Mouse (Mus musculus) lung, postnatal 0 days (tissue): Measurements from ENCODE around the gene Fscn1.

Source experiments
- CTCF ChIP-seq: IDR thresholded peaks from 2 replicates; pipeline ENCODE4 v1.5.1; 2016; ENCODE audit warnings: antibody characterized with exemption, mild to moderate bottlenecking
- EP300 ChIP-seq: IDR thresholded peaks from 2 replicates; pipeline ENCODE4 v1.6.1; 2016; ENCODE audit warnings: antibody characterized with exemption, mild to moderate bottlenecking, control low read depth

DNA sequence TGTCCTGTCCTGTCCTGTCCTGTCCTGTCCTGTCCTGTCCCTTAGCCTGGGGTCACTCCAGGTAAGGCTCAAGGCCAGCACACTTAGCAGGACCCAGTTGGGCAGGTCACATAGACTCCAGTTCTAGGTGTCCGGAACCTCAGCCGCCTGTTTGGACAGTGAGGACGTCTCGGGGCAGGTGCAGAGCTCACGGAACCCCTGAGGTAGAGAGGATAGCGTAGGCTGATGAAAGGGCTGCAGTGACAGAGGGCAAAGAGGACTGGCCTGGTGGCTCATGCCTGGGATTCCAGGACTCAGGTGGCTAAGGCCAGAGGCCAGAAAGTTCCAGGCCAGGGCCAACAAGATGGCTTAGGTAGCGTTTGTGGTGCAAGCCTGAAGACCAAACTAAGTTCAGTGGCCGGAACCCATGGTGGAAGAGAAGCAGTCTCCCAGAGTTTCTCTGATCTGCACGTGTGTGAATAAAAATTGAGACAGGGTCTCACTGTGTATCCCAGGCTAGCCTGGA is 28.9 kb upstream of the Fscn1 start:
- TF ChIP-seq EP300 (no peak), CTCF (no peak)
